ENCODE assay signal across 12 mouse cellular contexts in genomic region chr10:91249681-91250195, GRCm38 (mm10).
A peak's percentile ranks its signal among the peaks of the same experiment; 100 is the strongest.
DNase-seq lines count a peak whose midpoint lies in the region; ATAC-seq and TF ChIP-seq lines count a peak whose summit lies in the region.
"Had no signal": no experiment of that assay in that cellular context is flagged by ENCODE, and none has a peak within 500 bp of the region (broad histone marks: within the 10 kb centered on the region; RNA-seq: fewer than 3 reads in every experiment).

No protein-coding gene starts in this region.

- no peak for DNase-seq in kidney, adult 2 months
- DNase-seq in kidney, postnatal 36 days: no peak
- no peak for DNase-seq in testis, postnatal 14 days (ENCODE audit: low spot score)
- no peak for DNase-seq in intestine, embryonic 14.5 days (ENCODE audit: low spot score)
- DNase-seq in adrenal gland, adult 2 months: no peak
- DNase-seq in urinary bladder, postnatal 36 days (ENCODE audit: low spot score in 2 of 2): no peak
- DNase-seq in layer of hippocampus, postnatal 36 days: no peak
- DNase-seq: adrenal gland, postnatal 14 days; right cerebral cortex, postnatal 25 days had no signal

- ATAC-seq in intestine, embryonic 14.5 days (replicated peaks; ENCODE audit: low FRiP score, low TSS enrichment, low read depth): no peak

- H3K27ac ChIP-seq in kidney, adult 2 months (ENCODE audit: insufficient read depth, low read depth, low read length): no peak overlapping the region
- H3K27ac ChIP-seq in testis, adult 2 months (ENCODE audit: control insufficient read depth, insufficient read depth, low read depth, low read length): peak overlapping the region; percentile 53; the same call in 1 of the 2 replicates
- no peak overlapping the region for H3K27ac ChIP-seq in intestine, embryonic 14.5 days (ENCODE audit: low read depth)
- H3K27ac ChIP-seq: left cerebral cortex, adult 2 months had no signal

- no peaks in the 10 kb centered on the region for H3K36me3 ChIP-seq in kidney, adult 2 months (ENCODE audit: control insufficient read depth, insufficient read depth, low read length)
- no peaks in the 10 kb centered on the region for H3K36me3 ChIP-seq in testis, adult 2 months (ENCODE audit: control insufficient read depth, insufficient read depth, low read length)
- H3K36me3 ChIP-seq in intestine, embryonic 14.5 days (ENCODE audit: control insufficient read depth, insufficient read depth, low read length): no peaks in the 10 kb centered on the region

- WGBS in kidney, adult 2 months: 32% methylated on average over 18 of the region's 18 CpGs
- WGBS in intestine, embryonic 14.5 days: 31% methylated on average over 18 of the region's 18 CpGs

- no peak for TF ChIP-seq POLR2A in kidney, adult 2 months (IDR thresholded peaks at IDR 0.05; ENCODE audit: low read depth, low read length)
- TF ChIP-seq POLR2A in testis, adult 2 months (IDR thresholded peaks at IDR 0.05; ENCODE audit: control insufficient read depth, low read depth, low read length): no peak

- no peaks in the 10 kb centered on the region for H3K9me3 ChIP-seq in intestine, embryonic 14.5 days (ENCODE audit: control insufficient read depth, low read length)

- peak overlapping the region; percentile 28; the same call in 1 of the 2 replicates for H3K4me3 ChIP-seq in kidney, adult 2 months (ENCODE audit: insufficient read depth, low read depth, low read length)
- peak overlapping the region; percentile 66 for H3K4me3 ChIP-seq in testis, adult 2 months (ENCODE audit: control insufficient read depth, low read depth, low read length)
- H3K4me3 ChIP-seq in intestine, embryonic 14.5 days (ENCODE audit: low read depth, low read length): peak overlapping the region; percentile 24
- H3K4me3 ChIP-seq: left cerebral cortex, adult 2 months had no signal

- no peaks in the 10 kb centered on the region for H3K27me3 ChIP-seq in kidney, adult 2 months (replicated peaks; ENCODE audit: control insufficient read depth, insufficient read depth, low read length)
- no peaks in the 10 kb centered on the region for H3K27me3 ChIP-seq in testis, adult 2 months (ENCODE audit: control insufficient read depth, insufficient read depth, low read length)
- no peaks in the 10 kb centered on the region for H3K27me3 ChIP-seq in intestine, embryonic 14.5 days (replicated peaks; ENCODE audit: control insufficient read depth, insufficient read depth, low read length)

- H3K4me2 ChIP-seq in intestine, embryonic 14.5 days (ENCODE audit: low read length): peak overlapping the region; percentile 49
- H3K4me2 ChIP-seq: midbrain, embryonic 11.5 days had no signal

- H3K9ac ChIP-seq in intestine, embryonic 14.5 days (ENCODE audit: low read length): peak overlapping the region; percentile 34; the same call in 1 of the 2 replicates

- H3K4me1 ChIP-seq in kidney, adult 2 months (ENCODE audit: control insufficient read depth, insufficient read depth, low read length): no peaks in the 10 kb centered on the region
- peaks cover 4% of the 10 kb centered on the region for H3K4me1 ChIP-seq in testis, adult 2 months (ENCODE audit: control insufficient read depth, insufficient read depth, low read length)
- no peaks in the 10 kb centered on the region; the same call in 1 of the 2 replicates for H3K4me1 ChIP-seq in intestine, embryonic 14.5 days (replicated peaks; ENCODE audit: control insufficient read depth, insufficient read depth, low read length)

- no peak for TF ChIP-seq CTCF in kidney, adult 2 months (conservative IDR thresholded peaks at IDR 0.05; ENCODE audit: insufficient read depth, insufficient read length, low read depth, low read length)
- no peak for TF ChIP-seq CTCF in testis, adult 2 months (IDR thresholded peaks at IDR 0.05; ENCODE audit: control insufficient read depth, insufficient read depth, insufficient replicate concordance, low read depth, low read length)
